Mouse (Mus musculus): Measurements from ENCODE around the gene Rbfox2. TPM values are rescaled to one million over a fixed set of nuclear protein-coding genes. Genes with fewer than 3 reads are reported as not detected.

Gene Rbfox2
- polyA plus RNA-seq, 1 experiment, result 6.6 TPM

DNA sequence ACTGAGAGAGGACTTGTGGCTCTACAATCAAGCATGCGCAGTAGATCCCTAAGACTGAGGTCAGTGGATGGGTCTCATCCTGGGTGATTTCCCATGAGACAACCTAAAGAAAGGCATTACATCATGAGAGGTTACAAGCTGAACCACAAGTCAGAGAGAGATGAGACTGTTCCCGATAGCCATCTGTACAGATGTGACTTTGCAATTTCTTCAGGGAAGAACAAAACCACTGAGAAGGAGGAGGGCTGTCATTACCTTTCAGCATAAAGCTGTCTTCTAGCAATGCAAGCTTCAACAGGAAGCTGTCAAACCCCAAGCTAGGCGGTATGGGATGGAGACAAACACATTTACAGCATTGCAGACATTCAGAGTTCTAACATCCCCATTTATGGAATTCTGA lies 157.3 kb downstream of the Rbfox2 start:
- Histone ChIP-seq H3K27ac (ENCODE audit: insufficient read depth, low read length) (no peak overlapping the region), H3K36me3 (ENCODE audit: control insufficient read depth, insufficient read depth, low read length) (no peaks in the 10 kb centered on the region), H3K4me3 (ENCODE audit: extremely low read depth, insufficient read depth, insufficient read length) (no peak overlapping the region), H3K4me1 (ENCODE audit: control insufficient read depth, insufficient read depth, insufficient read length) (no peaks in the 10 kb centered on the region), H3K27me3 (ENCODE audit: control insufficient read depth, insufficient read depth, low read length) (no peaks in the 10 kb centered on the region)
- TF ChIP-seq POLR2A (IDR thresholded peaks at IDR 0.05; ENCODE audit: low read depth, low read length), result no peak
- no peak for TF ChIP-seq CTCF (IDR thresholded peaks at IDR 0.05; ENCODE audit: extremely low read depth, insufficient read depth, insufficient read length, insufficient replicate concordance)
- 20% methylated on average over 3 of the region's 3 CpGs for WGBS
- DNase-seq (ENCODE audit: low read depth in 1 of 2, low spot score in 2 of 2), result no peak

DNA sequence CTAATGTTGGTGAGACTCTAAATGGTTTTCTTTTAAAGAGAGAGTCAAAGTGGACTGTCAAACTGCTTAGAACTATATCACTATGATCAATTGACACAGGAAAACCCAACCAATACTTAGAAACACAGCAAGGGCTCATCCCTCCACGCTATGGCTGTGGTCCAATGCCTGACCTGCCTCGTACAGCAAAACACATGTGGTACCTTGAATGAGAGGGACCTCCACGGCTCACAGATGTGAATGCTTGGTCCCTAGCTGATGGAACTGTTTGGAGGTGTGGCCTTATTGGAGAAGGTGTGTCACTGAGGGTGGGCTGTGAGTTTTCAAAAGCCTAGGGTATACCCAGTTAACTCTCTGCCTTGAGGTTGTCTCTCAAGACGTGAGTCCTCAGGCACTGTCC lies 159.9 kb downstream of the Rbfox2 start:
- TF ChIP-seq POLR2A (IDR thresholded peaks at IDR 0.05; ENCODE audit: low read depth, low read length) (no peak), CTCF (IDR thresholded peaks at IDR 0.05; ENCODE audit: extremely low read depth, insufficient read depth, insufficient read length, insufficient replicate concordance) (no peak)
- Histone ChIP-seq H3K27ac (ENCODE audit: insufficient read depth, low read length) (no peak overlapping the region), H3K27me3 (ENCODE audit: control insufficient read depth, insufficient read depth, low read length) (no peaks in the 10 kb centered on the region), H3K36me3 (ENCODE audit: control insufficient read depth, insufficient read depth, low read length) (no peaks in the 10 kb centered on the region), H3K4me3 (ENCODE audit: extremely low read depth, insufficient read depth, insufficient read length) (no peak overlapping the region), H3K4me1 (ENCODE audit: control insufficient read depth, insufficient read depth, insufficient read length) (no peaks in the 10 kb centered on the region)
- 86% methylated on average over 4 of the region's 4 CpGs for WGBS
- no peak for DNase-seq (ENCODE audit: low read depth in 1 of 2, low spot score in 2 of 2)

DNA sequence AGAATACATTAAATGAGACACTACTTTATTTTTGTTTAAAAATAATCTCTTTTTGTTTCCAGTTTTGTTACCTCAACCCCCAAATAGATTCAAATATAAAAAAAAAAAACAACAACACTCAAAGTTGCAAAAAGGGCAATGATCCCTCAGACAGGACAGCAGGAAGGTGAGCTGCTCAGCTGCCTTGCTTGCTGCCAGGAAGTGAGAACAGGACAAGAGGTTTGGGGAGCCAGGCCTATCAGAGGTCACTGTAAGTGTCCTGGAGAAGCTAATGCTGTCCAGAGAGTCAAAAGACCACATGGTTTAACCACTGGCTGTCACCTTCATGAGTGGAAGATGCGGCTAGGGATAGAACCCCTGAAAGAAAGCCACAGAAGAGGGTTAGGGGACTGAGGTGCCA lies 161.8 kb downstream of the Rbfox2 start:
- WGBS, result 86% methylated on average over 1 of the region's 1 CpGs
- no peak overlapping the region for H3K27ac ChIP-seq (ENCODE audit: insufficient read depth, low read length)
- no peaks in the 10 kb centered on the region for H3K4me1 ChIP-seq (ENCODE audit: control insufficient read depth, insufficient read depth, insufficient read length)
- H3K27me3 ChIP-seq (ENCODE audit: control insufficient read depth, insufficient read depth, low read length), result no peaks in the 10 kb centered on the region
- H3K4me3 ChIP-seq (ENCODE audit: extremely low read depth, insufficient read depth, insufficient read length), result no peak overlapping the region
- TF ChIP-seq CTCF (IDR thresholded peaks at IDR 0.05; ENCODE audit: extremely low read depth, insufficient read depth, insufficient read length, insufficient replicate concordance) (no peak), POLR2A (IDR thresholded peaks at IDR 0.05; ENCODE audit: low read depth, low read length) (no peak)
- no peaks in the 10 kb centered on the region for H3K36me3 ChIP-seq (ENCODE audit: control insufficient read depth, insufficient read depth, low read length)
- no peak for DNase-seq (ENCODE audit: low read depth in 1 of 2, low spot score in 2 of 2)

DNA sequence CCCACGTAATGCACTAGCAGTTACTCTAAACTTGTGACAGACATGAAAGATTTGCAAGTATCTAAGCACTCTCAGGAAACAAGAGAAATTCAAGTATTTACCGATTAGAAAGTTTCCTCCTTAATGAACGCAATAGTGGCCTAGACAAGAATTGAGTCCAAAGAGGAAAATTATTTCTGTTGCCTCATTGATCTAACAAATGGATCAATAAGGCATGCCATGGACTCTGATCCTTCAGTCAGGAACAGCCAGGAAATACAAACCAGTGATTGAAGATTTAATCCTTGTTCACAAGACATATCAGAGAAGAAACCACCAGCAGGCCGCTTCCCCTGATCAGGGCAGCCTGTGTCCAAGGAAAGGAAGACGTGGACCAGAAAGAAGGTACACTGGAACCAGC lies 164.0 kb downstream of the Rbfox2 start:
- no peak for DNase-seq (ENCODE audit: low read depth in 1 of 2, low spot score in 2 of 2)
- Histone ChIP-seq H3K27me3 (ENCODE audit: control insufficient read depth, insufficient read depth, low read length) (no peaks in the 10 kb centered on the region), H3K4me1 (ENCODE audit: control insufficient read depth, insufficient read depth, insufficient read length) (no peaks in the 10 kb centered on the region), H3K4me3 (ENCODE audit: extremely low read depth, insufficient read depth, insufficient read length) (no peak overlapping the region), H3K36me3 (ENCODE audit: control insufficient read depth, insufficient read depth, low read length) (no peaks in the 10 kb centered on the region), H3K27ac (ENCODE audit: insufficient read depth, low read length) (no peak overlapping the region)
- TF ChIP-seq CTCF (IDR thresholded peaks at IDR 0.05; ENCODE audit: extremely low read depth, insufficient read depth, insufficient read length, insufficient replicate concordance), result no peak
- TF ChIP-seq POLR2A (IDR thresholded peaks at IDR 0.05; ENCODE audit: low read depth, low read length), result no peak
- 89% methylated on average over 5 of the region's 5 CpGs for WGBS

DNA sequence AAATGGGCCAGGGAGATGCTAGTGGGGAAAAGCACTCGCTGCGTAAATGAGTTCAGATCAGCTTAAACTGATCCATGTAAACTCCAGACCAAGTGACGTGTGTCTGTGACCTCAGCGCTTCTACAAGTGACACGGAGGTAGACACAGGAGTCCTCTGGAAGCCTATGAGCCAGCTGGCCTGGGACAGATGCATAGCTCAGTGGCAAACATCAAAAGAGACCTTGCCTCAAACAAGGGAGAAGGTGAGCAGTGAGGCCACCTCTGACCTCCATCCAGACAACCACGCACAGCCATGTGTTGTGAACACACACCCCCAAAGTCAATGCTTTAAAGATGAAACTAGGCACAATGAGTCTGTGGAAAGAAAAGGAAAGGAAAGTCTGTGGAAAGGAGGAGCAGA lies 164.5 kb downstream of the Rbfox2 start:
- no peaks in the 10 kb centered on the region for H3K36me3 ChIP-seq (ENCODE audit: control insufficient read depth, insufficient read depth, low read length)
- H3K27ac ChIP-seq (ENCODE audit: insufficient read depth, low read length), result no peak overlapping the region
- H3K4me1 ChIP-seq (ENCODE audit: control insufficient read depth, insufficient read depth, insufficient read length), result no peaks in the 10 kb centered on the region
- no peak overlapping the region for H3K4me3 ChIP-seq (ENCODE audit: extremely low read depth, insufficient read depth, insufficient read length)
- no peak for DNase-seq (ENCODE audit: low read depth in 1 of 2, low spot score in 2 of 2)
- 93% methylated on average over 6 of the region's 6 CpGs for WGBS
- no peaks in the 10 kb centered on the region for H3K27me3 ChIP-seq (ENCODE audit: control insufficient read depth, insufficient read depth, low read length)
- TF ChIP-seq CTCF (IDR thresholded peaks at IDR 0.05; ENCODE audit: extremely low read depth, insufficient read depth, insufficient read length, insufficient replicate concordance), result no peak
- TF ChIP-seq POLR2A (IDR thresholded peaks at IDR 0.05; ENCODE audit: low read depth, low read length), result no peak

DNA sequence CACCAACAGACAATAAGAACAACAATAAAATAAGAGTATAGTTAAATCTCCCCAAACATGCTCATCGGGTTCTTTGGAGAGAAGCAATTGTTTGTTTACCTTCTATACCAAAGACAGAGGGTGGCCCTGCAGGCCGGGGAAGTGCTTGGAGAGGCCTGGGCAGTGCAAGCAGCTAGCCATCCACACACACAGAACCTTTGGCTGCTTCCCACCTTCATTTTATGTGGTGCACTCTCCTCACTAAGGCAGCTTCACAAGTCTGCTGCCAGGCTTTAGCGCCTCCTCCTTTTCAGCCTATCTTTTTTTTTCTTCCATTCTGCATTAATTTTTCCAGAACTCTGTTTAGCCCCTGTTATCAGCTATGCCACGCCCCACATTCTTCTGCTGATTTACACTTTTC lies 165.1 kb downstream of the Rbfox2 start:
- DNase-seq (ENCODE audit: low read depth in 1 of 2, low spot score in 2 of 2), result no peak
- Histone ChIP-seq H3K4me1 (ENCODE audit: control insufficient read depth, insufficient read depth, insufficient read length) (no peaks in the 10 kb centered on the region), H3K27me3 (ENCODE audit: control insufficient read depth, insufficient read depth, low read length) (no peaks in the 10 kb centered on the region), H3K27ac (ENCODE audit: insufficient read depth, low read length) (no peak overlapping the region), H3K36me3 (ENCODE audit: control insufficient read depth, insufficient read depth, low read length) (no peaks in the 10 kb centered on the region), H3K4me3 (ENCODE audit: extremely low read depth, insufficient read depth, insufficient read length) (no peak overlapping the region)
- TF ChIP-seq POLR2A (IDR thresholded peaks at IDR 0.05; ENCODE audit: low read depth, low read length) (no peak), CTCF (IDR thresholded peaks at IDR 0.05; ENCODE audit: extremely low read depth, insufficient read depth, insufficient read length, insufficient replicate concordance) (no peak)
- WGBS, result 88% methylated on average over 4 of the region's 4 CpGs

DNA sequence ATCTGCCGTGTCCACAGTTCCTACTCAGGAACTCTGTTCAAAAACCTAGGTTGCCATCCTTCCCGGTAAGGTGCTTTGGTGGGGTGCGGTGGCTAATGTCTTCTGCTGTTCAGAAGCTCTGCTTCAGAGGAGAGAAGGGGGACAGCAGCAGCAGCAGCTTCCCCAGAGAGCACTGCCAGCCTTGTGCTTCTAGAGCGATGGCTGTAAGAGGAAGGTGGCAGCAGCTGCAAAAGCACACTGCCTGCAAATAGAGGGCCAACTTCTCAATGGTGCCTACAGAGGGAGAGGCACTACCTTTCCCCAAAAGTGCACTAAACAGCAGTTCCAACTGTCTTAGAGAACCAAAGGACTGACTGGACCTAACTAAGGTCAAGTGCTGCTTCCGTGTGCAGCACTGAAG lies 168.5 kb downstream of the Rbfox2 start:
- DNase-seq (ENCODE audit: low read depth in 1 of 2, low spot score in 2 of 2), result no peak
- WGBS, result 85% methylated on average over 5 of the region's 5 CpGs
- no peak for TF ChIP-seq CTCF (IDR thresholded peaks at IDR 0.05; ENCODE audit: extremely low read depth, insufficient read depth, insufficient read length, insufficient replicate concordance)
- Histone ChIP-seq H3K4me1 (ENCODE audit: control insufficient read depth, insufficient read depth, insufficient read length) (no peaks in the 10 kb centered on the region), H3K36me3 (ENCODE audit: control insufficient read depth, insufficient read depth, low read length) (no peaks in the 10 kb centered on the region), H3K27me3 (ENCODE audit: control insufficient read depth, insufficient read depth, low read length) (no peaks in the 10 kb centered on the region), H3K27ac (ENCODE audit: insufficient read depth, low read length) (no peak overlapping the region), H3K4me3 (ENCODE audit: extremely low read depth, insufficient read depth, insufficient read length) (no peak overlapping the region)
